Mouse (Mus musculus): ENCODE data around the gene Rnase13. TPM values are rescaled to one million over a fixed set of nuclear protein-coding genes. Genes with fewer than 3 reads are reported as not detected.

The Rnase13 gene
- polyA plus RNA-seq, 1 experiment from 2014 or later: not detected

DNA sequence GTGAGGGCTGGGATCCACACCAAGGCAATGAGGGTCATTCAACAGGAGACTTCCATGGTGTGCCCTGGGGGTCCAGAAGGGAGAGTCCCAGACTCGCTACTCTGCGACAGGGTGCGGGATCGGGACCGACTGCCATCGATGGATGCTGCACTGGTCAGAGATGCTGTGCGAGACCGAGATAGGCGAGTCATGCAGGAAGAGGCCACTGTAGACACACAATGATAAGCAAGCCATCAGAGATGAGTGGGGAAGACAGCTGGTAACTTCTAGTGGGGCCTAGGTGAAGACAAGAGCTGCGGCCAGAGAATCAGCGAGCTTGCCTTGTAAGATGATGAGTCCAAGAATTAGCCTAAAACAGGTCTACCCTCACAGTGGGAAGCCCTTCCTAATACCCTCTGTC lies 16.5 kb downstream of the Rnase13 start:
- Histone ChIP-seq H3K4me2 (ENCODE audit: low read length) (no peak overlapping the region), H3K27me3 (replicated peaks; ENCODE audit: control insufficient read depth, insufficient read depth, low read length) (no peaks in the 10 kb centered on the region), H3K4me1 (replicated peaks; ENCODE audit: control insufficient read depth, insufficient read depth, low read length) (no peaks in the 10 kb centered on the region), H3K4me3 (ENCODE audit: low read depth, low read length) (no peak overlapping the region), H3K9ac (ENCODE audit: low read length) (no peak overlapping the region), H3K9me3 (ENCODE audit: control insufficient read depth, low read length) (no peaks in the 10 kb centered on the region), H3K27ac (ENCODE audit: low read depth) (no peak overlapping the region), H3K36me3 (ENCODE audit: control insufficient read depth, insufficient read depth, low read length) (0 out of 2 replicates have a peak, but pooled peaks cover 7% of the 10 kb centered on the region)
- whole genome bisulfite sequencing: 90% methylated on average over 11 of the region's 11 CpGs
- no peak for DNase-seq (ENCODE audit: low spot score)
- ATAC-seq (replicated peaks; ENCODE audit: low FRiP score, low TSS enrichment, low read depth): no peak

DNA sequence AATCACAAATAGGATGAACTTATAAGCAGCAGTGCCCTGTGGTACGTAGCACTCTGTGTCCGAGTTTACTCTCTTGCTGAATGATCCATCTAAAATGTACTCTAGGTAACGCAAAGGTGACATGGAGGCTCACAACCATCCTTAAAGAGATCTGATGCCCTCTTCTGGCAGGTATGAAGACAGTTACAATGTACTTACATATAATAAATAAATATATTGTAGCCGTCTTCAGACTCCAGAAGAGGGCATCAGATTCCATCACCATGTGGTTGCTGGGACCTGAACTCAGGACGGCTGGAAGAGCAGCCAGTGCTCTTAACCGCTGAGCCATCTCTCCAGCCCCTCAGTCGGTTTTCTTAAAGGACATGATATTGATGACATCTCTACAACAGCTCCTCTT lies 17.9 kb downstream of the Rnase13 start:
- WGBS: 61% methylated on average over 7 of the region's 7 CpGs
- Histone ChIP-seq H3K4me1 (replicated peaks; ENCODE audit: control insufficient read depth, insufficient read depth, low read length) (no peaks in the 10 kb centered on the region), H3K36me3 (ENCODE audit: control insufficient read depth, insufficient read depth, low read length) (0 out of 2 replicates have a peak, but pooled peaks cover 2% of the 10 kb centered on the region), H3K27me3 (replicated peaks; ENCODE audit: control insufficient read depth, insufficient read depth, low read length) (no peaks in the 10 kb centered on the region), H3K4me2 (ENCODE audit: low read length) (no peak overlapping the region), H3K27ac (ENCODE audit: low read depth) (no peak overlapping the region), H3K9ac (ENCODE audit: low read length) (no peak overlapping the region), H3K4me3 (ENCODE audit: low read depth, low read length) (no peak overlapping the region), H3K9me3 (ENCODE audit: control insufficient read depth, low read length) (no peaks in the 10 kb centered on the region)
- ATAC-seq (replicated peaks; ENCODE audit: low FRiP score, low TSS enrichment, low read depth): no peak
- DNase-seq (ENCODE audit: low spot score): no peak

DNA sequence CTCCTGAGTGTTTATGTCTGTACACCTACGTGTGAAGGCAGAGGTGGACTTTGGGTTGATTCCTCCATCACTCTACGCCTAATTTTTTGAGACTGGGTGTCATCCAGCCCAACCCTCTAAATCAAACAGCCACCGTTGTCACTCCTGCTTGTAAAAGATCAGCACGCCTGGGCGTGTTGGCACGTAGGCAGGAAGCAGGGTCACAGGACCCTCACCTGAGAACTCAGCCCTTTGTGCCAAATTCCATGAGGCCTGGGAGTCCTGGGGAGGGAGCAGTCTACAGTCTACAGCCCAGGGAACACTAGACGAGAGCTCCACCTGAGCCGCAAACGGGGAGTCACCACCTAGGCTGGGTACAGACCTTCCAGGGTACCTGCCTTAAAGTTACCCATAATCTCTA lies 18.8 kb downstream of the Rnase13 start:
- H3K27ac ChIP-seq (ENCODE audit: low read depth): no peak overlapping the region
- WGBS: 76% methylated on average over 9 of the region's 9 CpGs

DNA sequence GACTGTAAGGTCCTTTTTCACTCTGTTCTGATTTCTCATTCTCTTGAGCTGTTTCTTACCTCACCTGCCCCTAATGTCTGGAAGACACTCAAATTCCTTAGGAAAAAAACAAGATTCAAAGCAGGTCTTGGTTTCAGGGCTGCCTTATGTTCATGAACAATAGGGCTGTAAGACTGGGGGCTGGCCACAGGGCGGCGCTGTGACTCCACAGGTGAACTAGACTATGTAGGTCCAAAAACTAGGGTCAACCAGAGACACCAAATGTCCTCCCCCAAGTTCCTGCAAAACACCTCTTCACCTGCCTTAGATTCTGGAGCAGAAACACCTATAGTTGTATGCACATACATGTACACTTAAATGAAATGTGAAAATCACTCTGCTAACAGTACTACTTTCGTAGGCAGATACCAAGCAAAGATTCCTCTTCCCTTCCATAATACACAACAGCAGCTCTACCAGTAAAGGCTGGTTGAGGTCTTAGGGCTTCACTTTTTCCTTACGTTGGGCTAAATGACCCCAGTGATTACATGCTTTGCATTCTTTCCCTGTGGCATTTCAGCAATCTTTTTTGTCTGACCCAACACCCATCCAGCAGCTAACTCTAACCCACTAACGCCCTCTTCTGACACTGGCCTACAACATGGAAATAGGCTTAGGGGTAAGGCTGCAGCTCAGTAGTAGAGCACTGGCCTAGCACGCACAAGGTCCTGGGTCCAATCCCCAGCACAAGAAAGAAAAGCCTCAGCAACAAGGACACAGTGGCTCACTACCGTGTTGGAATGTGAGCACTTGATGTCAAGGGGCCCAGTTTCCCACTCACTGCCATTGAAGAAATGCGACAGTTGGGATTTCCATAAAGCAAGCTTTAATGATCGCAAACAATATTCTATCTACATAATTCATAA lies 19.5 kb downstream of the Rnase13 start:
- Histone ChIP-seq H3K4me2 (ENCODE audit: low read length) (no peak overlapping the region), H3K9ac (ENCODE audit: low read length) (no peak overlapping the region), H3K4me3 (ENCODE audit: low read depth, low read length) (no peak overlapping the region), H3K27me3 (replicated peaks; ENCODE audit: control insufficient read depth, insufficient read depth, low read length) (no peaks in the 10 kb centered on the region), H3K27ac (ENCODE audit: low read depth) (no peak overlapping the region), H3K9me3 (ENCODE audit: control insufficient read depth, low read length) (no peaks in the 10 kb centered on the region), H3K4me1 (replicated peaks; ENCODE audit: control insufficient read depth, insufficient read depth, low read length) (no peaks in the 10 kb centered on the region), H3K36me3 (ENCODE audit: control insufficient read depth, insufficient read depth, low read length) (no peaks in the 10 kb centered on the region)
- ATAC-seq (replicated peaks; ENCODE audit: low FRiP score, low TSS enrichment, low read depth) (peak; percentile 59), DNase-seq (ENCODE audit: low spot score) (peak; percentile 92)
- 53% methylated on average over 9 of the region's 9 CpGs for WGBS

More for the DNA sequence above, 18.8 kb downstream of the Rnase13 start:
- no peak overlapping the region for H3K4me3 ChIP-seq (ENCODE audit: low read depth, low read length)
- H3K36me3 ChIP-seq (ENCODE audit: control insufficient read depth, insufficient read depth, low read length): no peaks in the 10 kb centered on the region
- peak; percentile 44 for ATAC-seq (replicated peaks; ENCODE audit: low FRiP score, low TSS enrichment, low read depth)
- no peaks in the 10 kb centered on the region for H3K27me3 ChIP-seq (replicated peaks; ENCODE audit: control insufficient read depth, insufficient read depth, low read length)
- no peak overlapping the region for H3K9ac ChIP-seq (ENCODE audit: low read length)
- DNase-seq (ENCODE audit: low spot score): no peak
- no peak overlapping the region for H3K4me2 ChIP-seq (ENCODE audit: low read length)
- no peaks in the 10 kb centered on the region for H3K4me1 ChIP-seq (replicated peaks; ENCODE audit: control insufficient read depth, insufficient read depth, low read length)
- H3K9me3 ChIP-seq (ENCODE audit: control insufficient read depth, low read length): no peaks in the 10 kb centered on the region

DNA sequence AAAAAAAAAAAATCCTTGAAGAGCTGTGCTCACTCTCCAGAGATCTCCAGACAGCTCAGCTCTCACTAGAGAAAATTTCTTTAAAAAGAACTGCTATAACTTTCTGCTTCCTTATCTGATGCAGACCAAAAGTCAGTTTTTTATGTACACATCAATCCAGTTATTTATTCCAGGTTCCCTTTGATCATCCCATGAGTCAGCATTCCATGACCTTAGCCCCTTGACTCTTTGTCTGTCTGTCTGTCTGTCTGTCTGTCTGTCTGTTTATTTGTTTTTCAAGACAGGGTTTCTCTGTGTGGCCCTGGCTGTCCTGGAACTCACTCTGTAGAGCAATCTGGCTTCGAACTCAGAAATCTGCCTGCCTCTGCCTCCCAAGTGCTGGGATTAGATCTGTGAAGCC lies 23.2 kb downstream of the Rnase13 start:
- H3K27me3 ChIP-seq (replicated peaks; ENCODE audit: control insufficient read depth, insufficient read depth, low read length): no peaks in the 10 kb centered on the region
- no peak overlapping the region for H3K4me2 ChIP-seq (ENCODE audit: low read length)
- no peaks in the 10 kb centered on the region for H3K36me3 ChIP-seq (ENCODE audit: control insufficient read depth, insufficient read depth, low read length)
- ATAC-seq (replicated peaks; ENCODE audit: low FRiP score, low TSS enrichment, low read depth): no peak
- no peak overlapping the region for H3K9ac ChIP-seq (ENCODE audit: low read length)
- H3K9me3 ChIP-seq (ENCODE audit: control insufficient read depth, low read length): no peaks in the 10 kb centered on the region
- H3K4me3 ChIP-seq (ENCODE audit: low read depth, low read length): no peak overlapping the region
- H3K4me1 ChIP-seq (replicated peaks; ENCODE audit: control insufficient read depth, insufficient read depth, low read length): no peaks in the 10 kb centered on the region
- no peak overlapping the region for H3K27ac ChIP-seq (ENCODE audit: low read depth)
- DNase-seq (ENCODE audit: low spot score): no peak
- WGBS: 81% methylated on average over 1 of the region's 1 CpGs

DNA sequence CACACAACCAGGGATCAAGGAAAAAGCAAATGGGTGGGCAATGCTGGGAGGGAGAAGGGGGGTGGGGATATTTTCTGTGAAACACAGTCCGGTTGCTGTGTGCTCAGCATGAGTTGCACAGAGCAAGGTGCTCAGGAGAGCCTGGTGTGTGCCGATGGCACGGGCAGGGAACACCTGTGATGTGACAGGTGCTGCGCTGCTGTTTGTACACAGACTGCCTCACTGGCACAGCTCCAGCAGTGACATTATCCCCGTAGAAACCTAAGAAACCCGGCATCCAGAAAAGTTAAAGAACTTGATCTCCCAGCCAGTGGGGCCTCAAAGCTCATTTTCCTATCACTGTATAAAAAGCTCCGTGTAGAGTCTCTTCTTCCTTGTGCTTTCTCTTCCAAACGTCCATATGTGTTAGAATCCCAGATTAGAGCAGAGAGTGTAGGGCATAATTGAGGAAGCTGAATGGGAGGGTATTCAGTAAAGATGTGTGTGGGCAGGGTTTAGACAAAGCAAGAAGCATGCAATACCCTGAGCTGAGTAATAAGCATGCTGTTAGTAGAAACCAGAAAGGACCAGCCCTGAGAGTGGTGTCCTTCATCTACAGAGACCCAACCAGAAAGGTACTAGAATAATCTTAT lies 25.9 kb downstream of the Rnase13 start:
- Histone ChIP-seq H3K4me1 (replicated peaks; ENCODE audit: control insufficient read depth, insufficient read depth, low read length) (no peaks in the 10 kb centered on the region), H3K27ac (ENCODE audit: low read depth) (no peak overlapping the region), H3K9me3 (ENCODE audit: control insufficient read depth, low read length) (no peaks in the 10 kb centered on the region), H3K4me2 (ENCODE audit: low read length) (no peak overlapping the region), H3K36me3 (ENCODE audit: control insufficient read depth, insufficient read depth, low read length) (peaks cover 3% of the 10 kb centered on the region), H3K9ac (ENCODE audit: low read length) (no peak overlapping the region), H3K4me3 (ENCODE audit: low read depth, low read length) (no peak overlapping the region), H3K27me3 (replicated peaks; ENCODE audit: control insufficient read depth, insufficient read depth, low read length) (no peaks in the 10 kb centered on the region)
- no peak for ATAC-seq (replicated peaks; ENCODE audit: low FRiP score, low TSS enrichment, low read depth)
- WGBS: 70% methylated on average over 8 of the region's 8 CpGs
- no peak for DNase-seq (ENCODE audit: low spot score)

DNA sequence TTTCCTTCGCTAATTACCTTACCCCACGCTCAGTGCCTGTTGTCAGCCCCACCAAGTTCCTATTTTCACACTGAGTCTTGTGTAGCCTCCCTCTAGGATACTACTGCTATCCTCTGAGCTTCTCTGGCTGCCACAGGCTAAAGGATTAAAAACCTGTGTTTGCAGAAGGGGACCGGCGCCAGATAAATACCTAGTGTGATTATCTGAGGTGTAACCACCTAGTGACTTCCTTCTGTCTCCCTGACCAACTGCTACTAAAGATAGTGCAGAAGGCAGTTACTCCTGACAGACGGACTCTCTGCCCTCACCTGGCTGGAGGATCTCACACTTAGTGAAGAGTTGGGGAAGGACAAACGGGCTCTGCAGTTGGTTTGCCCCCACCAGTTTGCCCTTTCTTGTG lies 26.6 kb downstream of the Rnase13 start:
- H3K4me2 ChIP-seq (ENCODE audit: low read length): no peak overlapping the region
- H3K36me3 ChIP-seq (ENCODE audit: control insufficient read depth, insufficient read depth, low read length): peaks cover 9% of the 10 kb centered on the region
- WGBS: 68% methylated on average over 6 of the region's 6 CpGs

DNA sequence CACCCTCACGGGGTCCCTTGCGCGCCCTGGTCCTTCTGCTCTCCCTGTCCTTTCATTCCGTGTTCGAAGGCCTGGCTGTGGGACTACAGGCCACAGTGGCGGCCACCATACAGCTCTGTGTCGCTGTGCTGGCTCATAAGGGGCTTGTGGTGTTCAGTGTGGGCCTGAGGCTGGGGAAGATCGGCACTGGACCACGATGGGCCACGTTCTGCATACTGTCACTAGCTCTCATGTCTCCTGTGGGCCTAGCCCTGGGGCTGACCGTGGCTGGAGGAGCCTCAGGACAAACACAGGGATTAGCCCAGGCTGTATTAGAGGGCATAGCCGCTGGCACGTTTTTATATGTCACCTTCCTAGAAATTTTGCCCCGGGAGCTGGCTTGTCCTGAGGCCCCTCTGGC lies 27.5 kb downstream of the Rnase13 start:
- Histone ChIP-seq H3K4me1 (replicated peaks; ENCODE audit: control insufficient read depth, insufficient read depth, low read length) (no peaks in the 10 kb centered on the region), H3K27me3 (replicated peaks; ENCODE audit: control insufficient read depth, insufficient read depth, low read length) (no peaks in the 10 kb centered on the region), H3K9me3 (ENCODE audit: control insufficient read depth, low read length) (no peaks in the 10 kb centered on the region), H3K4me2 (ENCODE audit: low read length) (no peak overlapping the region), H3K4me3 (ENCODE audit: low read depth, low read length) (no peak overlapping the region), H3K27ac (ENCODE audit: low read depth) (no peak overlapping the region), H3K36me3 (ENCODE audit: control insufficient read depth, insufficient read depth, low read length) (peaks cover 19% of the 10 kb centered on the region), H3K9ac (ENCODE audit: low read length) (no peak overlapping the region)
- DNase-seq (ENCODE audit: low spot score): no peak
- ATAC-seq (replicated peaks; ENCODE audit: low FRiP score, low TSS enrichment, low read depth): no peak
- WGBS: 79% methylated on average over 14 of the region's 14 CpGs

More for the DNA sequence above, 26.6 kb downstream of the Rnase13 start:
- no peaks in the 10 kb centered on the region for H3K9me3 ChIP-seq (ENCODE audit: control insufficient read depth, low read length)
- no peak for DNase-seq (ENCODE audit: low spot score)
- no peak overlapping the region for H3K9ac ChIP-seq (ENCODE audit: low read length)
- no peak overlapping the region for H3K27ac ChIP-seq (ENCODE audit: low read depth)
- ATAC-seq (replicated peaks; ENCODE audit: low FRiP score, low TSS enrichment, low read depth): no peak
- H3K4me1 ChIP-seq (replicated peaks; ENCODE audit: control insufficient read depth, insufficient read depth, low read length): no peaks in the 10 kb centered on the region
- H3K4me3 ChIP-seq (ENCODE audit: low read depth, low read length): no peak overlapping the region
- no peaks in the 10 kb centered on the region for H3K27me3 ChIP-seq (replicated peaks; ENCODE audit: control insufficient read depth, insufficient read depth, low read length)
